Mouse (Mus musculus) kidney, embryonic 16.5 days (tissue): ENCODE data around the gene Piezo1. TPM values are rescaled to one million over a fixed set of nuclear protein-coding genes. Genes with fewer than 3 reads are reported as not detected.

Experiments
- ATAC-seq: fragments of 200-750 bp; cut with Nextera tagmentation; 2 replicates; pipeline ENCODE4 v1.8.0; 2017; ENCODE audit warnings: moderate TSS enrichment; ENCODE audit not compliant: low FRiP score, low TSS enrichment
- H3K27ac ChIP-seq: fragments of 300-500 bp; sonication (generic); 2 replicates; pipeline ENCODE4 v1.5.1; 2014; ENCODE audit warnings: low read length
- H3K27me3 ChIP-seq: fragments of 300-500 bp; sonication (generic); 2 replicates; pipeline ENCODE4 v1.6.1; 2014; ENCODE audit warnings: low read length, control low read depth, mixed read lengths; ENCODE audit not compliant: insufficient read depth
- H3K36me3 ChIP-seq: fragments of 300-500 bp; sonication (generic); 2 replicates; pipeline ENCODE4 v1.6.1; 2014; ENCODE audit warnings: low read length, control low read depth, mixed read lengths; ENCODE audit not compliant: insufficient read depth
- H3K4me1 ChIP-seq: fragments of 300-500 bp; sonication (generic); 2 replicates; pipeline ENCODE4 v1.6.1; 2014; ENCODE audit warnings: low read length, control low read depth, mixed read lengths; ENCODE audit not compliant: insufficient read depth
- H3K4me2 ChIP-seq: fragments of 300-500 bp; sonication (generic); replicated peaks from 2 replicates; pipeline ENCODE4 v1.6.1; 2014; ENCODE audit warnings: low read depth, low read length
- H3K4me3 ChIP-seq: fragments of 300-500 bp; sonication (generic); 2 replicates; pipeline ENCODE4 v1.5.1; 2014; ENCODE audit warnings: mild to moderate bottlenecking, low read length
- H3K9ac ChIP-seq: fragments of 300-500 bp; sonication (generic); replicated peaks from 2 replicates; pipeline ENCODE4 v1.6.1; 2014; ENCODE audit warnings: low read length
- H3K9me3 ChIP-seq: fragments of 300-500 bp; sonication (generic); 2 replicates; pipeline ENCODE4 v1.6.1; 2016; ENCODE audit warnings: low read length, control low read depth
- WGBS: fragments of 180-500 bp; shearing (Covaris S2); extraction: QIAGEN DNeasy Blood & Tissue Kit; methylation state at CpG from one replicate; pipeline ENCODE4 v1.1.7; 2014; 5-methylcytosine and 5-hydroxymethylcytosine counted together
- polyA plus RNA-seq: library from polyadenylated mRNA; unstranded; fragments of >200 nt; fragmentation: Nextera tagmentation; extraction: Ambion mirVana; gene quantifications from 2 replicates; pipeline ENCODE4 v1.2.1, GENCODE M21; 2015

The Piezo1 gene
- polyA plus RNA-seq, 1 experiment from 2014 or later: 16.9 TPM

GRCm38 (mm10) chr8:122548891-122549439 is 2.2 kb downstream of the Piezo1 start:
- peaks cover 51% of the 10 kb centered on the region for H3K4me1 ChIP-seq
- H3K4me2 ChIP-seq: peak overlapping the region; percentile 89
- H3K27me3 ChIP-seq: no peaks in the 10 kb centered on the region
- no peaks in the 10 kb centered on the region for H3K36me3 ChIP-seq
- ATAC-seq: no peak
- H3K9me3 ChIP-seq: no peaks in the 10 kb centered on the region
- H3K27ac ChIP-seq: no peak overlapping the region
- H3K9ac ChIP-seq: 0 out of 2 replicates have a peak overlapping the region, but pooled peaks have one; percentile 93
- whole genome bisulfite sequencing: 87% methylated on average over 3 of the region's 3 CpGs
- H3K4me3 ChIP-seq: peak overlapping the region; percentile 74; the same call in 1 of the 2 replicates

DNA sequence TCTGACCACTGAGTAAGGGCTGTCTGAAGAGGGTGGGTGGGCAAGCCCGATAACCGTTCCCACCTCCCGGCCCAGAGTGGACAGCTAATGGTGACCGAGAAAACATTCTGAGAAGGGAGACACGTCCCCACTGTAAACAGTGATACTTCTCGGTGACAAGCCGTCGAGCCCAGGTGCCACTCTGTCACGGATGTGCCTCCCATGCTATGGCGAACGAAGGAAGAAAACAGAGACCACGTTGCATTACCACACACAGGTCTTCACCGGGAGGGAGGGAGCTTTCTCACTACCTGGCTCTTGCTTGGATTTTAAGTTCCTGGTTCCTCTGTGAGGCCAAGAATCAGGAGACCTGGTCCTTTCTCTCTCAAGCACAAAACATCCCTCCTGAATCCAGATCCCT is 2.8 kb downstream of the Piezo1 start:
- no peak for ATAC-seq
- Histone ChIP-seq H3K27ac (peak overlapping the region; percentile 93; the same call in 1 of the 2 replicates), H3K4me1 (peaks cover 51% of the 10 kb centered on the region), H3K4me3 (no peak overlapping the region), H3K36me3 (no peaks in the 10 kb centered on the region), H3K27me3 (no peaks in the 10 kb centered on the region), H3K4me2 (0 out of 2 replicates have a peak overlapping the region, but pooled peaks have one; percentile 43), H3K9me3 (no peaks in the 10 kb centered on the region), H3K9ac (no peak overlapping the region)
- 48% methylated on average over 13 of the region's 13 CpGs for WGBS

- peak overlapping the region; percentile 93 for H3K27ac ChIP-seq
- H3K9ac ChIP-seq: peak overlapping the region; percentile 58; the same call in 1 of the 2 replicates
- H3K4me1 ChIP-seq: peaks cover 51% of the 10 kb centered on the region
- 0 out of 2 replicates have a peak overlapping the region, but pooled peaks have one; percentile 4 for H3K4me3 ChIP-seq
- no peak for ATAC-seq
- H3K9me3 ChIP-seq: no peaks in the 10 kb centered on the region
- 24% methylated on average over 5 of the region's 5 CpGs for WGBS
- H3K4me2 ChIP-seq: peak overlapping the region; percentile 43
- H3K36me3 ChIP-seq: no peaks in the 10 kb centered on the region
- no peaks in the 10 kb centered on the region for H3K27me3 ChIP-seq
These were observed 3.3 kb downstream of the Piezo1 start for GRCm38 (mm10) chr8:122547815-122548214.

DNA sequence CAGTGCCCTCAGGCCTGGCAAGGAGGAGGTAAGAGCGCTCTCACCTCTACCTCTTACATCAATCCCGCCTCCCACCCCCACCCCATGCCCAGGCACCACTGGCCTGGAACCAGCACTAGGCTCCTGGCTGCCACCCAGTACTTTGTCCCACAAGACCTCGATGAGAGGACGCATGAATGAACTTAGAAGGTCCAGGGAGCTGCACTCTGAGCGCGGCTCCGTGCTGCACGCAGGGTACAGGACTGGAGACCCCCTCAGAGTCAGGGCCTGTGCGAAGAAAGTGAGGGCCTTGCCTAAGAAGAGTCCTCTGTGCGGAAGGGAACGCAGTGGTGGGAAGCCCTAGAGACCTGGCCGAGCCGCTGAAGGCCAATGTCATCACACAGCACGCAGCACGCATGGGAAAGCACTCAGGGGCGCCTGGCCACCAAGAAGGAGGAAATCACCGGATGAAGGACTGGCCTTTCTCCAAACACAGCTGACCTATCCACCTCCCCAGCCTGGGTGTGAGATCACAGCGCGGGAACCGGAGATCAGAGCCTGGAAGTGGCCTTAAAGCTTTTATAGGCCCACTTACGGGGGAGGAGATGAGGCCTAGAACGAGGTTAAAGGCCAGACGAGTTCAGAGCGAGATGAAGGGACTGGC is 4.2 kb downstream of the Piezo1 start:
- peak overlapping the region; percentile 4; the same call in 1 of the 2 replicates for H3K4me3 ChIP-seq
- H3K4me1 ChIP-seq: peaks cover 51% of the 10 kb centered on the region
- H3K4me2 ChIP-seq: peak overlapping the region; percentile 43
- no peaks in the 10 kb centered on the region for H3K36me3 ChIP-seq
- H3K27ac ChIP-seq: peak overlapping the region; percentile 93
- H3K9me3 ChIP-seq: no peaks in the 10 kb centered on the region
- peak; percentile 44 for ATAC-seq
- H3K27me3 ChIP-seq: no peaks in the 10 kb centered on the region
- 13% methylated on average over 24 of the region's 24 CpGs for WGBS
- peak overlapping the region; percentile 58 for H3K9ac ChIP-seq

- H3K36me3 ChIP-seq: no peaks in the 10 kb centered on the region
- ATAC-seq: no peak; the same call in 1 of the 2 replicates
- H3K27me3 ChIP-seq: no peaks in the 10 kb centered on the region
- peak overlapping the region; percentile 43; the same call in 1 of the 2 replicates for H3K4me2 ChIP-seq
- H3K4me3 ChIP-seq: no peak overlapping the region
- WGBS: 66% methylated on average over 6 of the region's 7 CpGs
- no peaks in the 10 kb centered on the region for H3K9me3 ChIP-seq
- H3K4me1 ChIP-seq: peaks cover 51% of the 10 kb centered on the region
- peak overlapping the region; percentile 93 for H3K27ac ChIP-seq
- H3K9ac ChIP-seq: peak overlapping the region; percentile 58
These were observed 4.9 kb downstream of the Piezo1 start for GRCm38 (mm10) chr8:122546066-122546755.

DNA sequence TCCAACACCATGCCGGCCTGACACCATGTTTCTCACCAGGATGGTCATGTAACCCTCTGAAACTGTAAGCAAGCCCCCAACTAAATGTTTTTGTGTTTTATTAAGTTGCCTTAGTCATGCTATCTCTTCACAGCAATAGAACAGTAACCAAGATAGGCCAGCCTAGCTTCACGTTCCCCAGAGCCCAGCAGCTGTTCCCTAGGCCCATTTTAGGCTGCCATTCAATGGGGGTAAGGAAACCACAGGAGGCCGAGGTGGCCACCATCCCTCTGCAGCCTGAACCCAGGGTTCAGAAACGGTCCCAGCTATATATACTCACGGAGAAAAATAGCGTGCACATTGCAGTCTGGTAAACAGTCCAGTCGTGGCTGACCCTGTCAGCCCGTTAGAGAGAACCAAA is 7.0 kb downstream of the Piezo1 start:
- no peak overlapping the region for H3K4me2 ChIP-seq
- no peaks in the 10 kb centered on the region for H3K9me3 ChIP-seq
- no peaks in the 10 kb centered on the region for H3K27me3 ChIP-seq
- no peak overlapping the region for H3K27ac ChIP-seq
- ATAC-seq: no peak
- peaks cover 38% of the 10 kb centered on the region for H3K4me1 ChIP-seq
- no peak overlapping the region for H3K4me3 ChIP-seq
- 91% methylated on average over 8 of the region's 8 CpGs for WGBS
- H3K9ac ChIP-seq: no peak overlapping the region
- H3K36me3 ChIP-seq: no peaks in the 10 kb centered on the region

DNA sequence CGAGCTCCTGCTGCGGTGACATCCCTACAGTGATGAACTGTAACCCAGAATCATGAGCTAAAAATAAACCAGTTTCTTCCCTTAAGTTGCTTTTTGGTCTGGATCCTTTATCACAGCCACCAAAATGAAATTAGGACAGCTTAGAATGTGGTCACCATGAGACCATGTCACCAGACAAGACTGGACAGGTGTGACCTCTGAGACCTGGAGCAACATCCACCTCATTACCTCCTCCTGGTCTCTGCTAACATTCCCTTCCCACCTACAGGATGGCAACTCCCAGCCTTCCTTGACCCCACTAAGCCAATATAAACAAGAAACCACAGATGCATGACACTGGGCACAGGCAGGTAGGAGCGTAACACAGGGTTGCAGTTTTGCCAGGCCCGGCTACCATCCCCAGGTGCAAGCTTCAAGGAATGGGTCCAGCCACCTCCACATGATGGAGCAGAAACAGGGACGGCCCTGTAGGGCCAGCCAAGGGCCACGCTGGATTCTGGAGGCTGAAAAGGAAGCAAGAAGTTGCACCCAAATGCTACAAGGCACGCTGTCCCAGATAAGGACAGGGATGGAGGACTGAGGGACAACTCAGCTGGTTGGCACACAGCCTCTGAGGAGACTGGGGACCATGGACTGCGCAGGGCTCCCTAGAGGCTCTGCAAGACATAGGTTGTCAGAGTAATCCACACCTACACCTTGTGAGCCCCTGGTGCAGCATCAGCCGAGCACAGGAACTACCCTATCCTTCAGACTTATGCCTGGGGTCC is 12.6 kb downstream of the Piezo1 start:
- Histone ChIP-seq H3K27ac (no peak overlapping the region), H3K4me2 (no peak overlapping the region), H3K4me3 (no peak overlapping the region), H3K4me1 (peaks cover 30% of the 10 kb centered on the region), H3K36me3 (no peaks in the 10 kb centered on the region), H3K27me3 (no peaks in the 10 kb centered on the region), H3K9me3 (no peaks in the 10 kb centered on the region), H3K9ac (no peak overlapping the region)
- 79% methylated on average over 9 of the region's 9 CpGs for WGBS
- no peak for ATAC-seq

- no peaks in the 10 kb centered on the region for H3K9me3 ChIP-seq
- H3K4me3 ChIP-seq: no peak overlapping the region
- WGBS: 79% methylated on average over 2 of the region's 2 CpGs
- no peaks in the 10 kb centered on the region for H3K36me3 ChIP-seq
- H3K4me2 ChIP-seq: no peak overlapping the region
- ATAC-seq: no peak
- no peak overlapping the region for H3K9ac ChIP-seq
- peaks cover 34% of the 10 kb centered on the region for H3K4me1 ChIP-seq
- H3K27ac ChIP-seq: peak overlapping the region; percentile 80
- no peaks in the 10 kb centered on the region for H3K27me3 ChIP-seq
These were observed 13.3 kb downstream of the Piezo1 start for GRCm38 (mm10) chr8:122537812-122538211.

DNA sequence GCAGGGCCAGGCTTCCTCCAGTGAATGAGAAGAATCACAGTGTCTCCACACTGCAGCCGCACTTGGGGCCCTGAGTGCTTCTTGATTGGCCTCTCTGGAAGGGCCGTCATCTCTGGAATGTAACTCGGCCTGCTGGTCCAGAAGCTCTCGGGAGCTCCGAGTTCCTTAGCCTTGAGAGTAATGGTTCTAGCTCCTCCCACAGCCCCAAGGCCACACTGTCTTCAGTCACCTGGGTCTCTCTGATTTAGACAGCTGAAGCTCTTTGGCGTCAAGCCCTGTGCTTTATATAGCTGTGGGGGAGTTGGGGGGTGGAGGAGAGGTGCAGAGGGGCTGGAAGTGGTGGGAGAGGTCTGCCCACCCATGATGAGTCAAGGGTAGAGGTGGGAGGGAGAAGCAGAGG is 14.1 kb downstream of the Piezo1 start:
- Histone ChIP-seq H3K4me1 (peaks cover 34% of the 10 kb centered on the region), H3K4me3 (no peak overlapping the region), H3K4me2 (0 out of 2 replicates have a peak overlapping the region, but pooled peaks have one; percentile 1), H3K9ac (no peak overlapping the region), H3K9me3 (no peaks in the 10 kb centered on the region), H3K27me3 (no peaks in the 10 kb centered on the region), H3K36me3 (no peaks in the 10 kb centered on the region), H3K27ac (peak overlapping the region; percentile 80)
- 8% methylated on average over 6 of the region's 6 CpGs for WGBS
- ATAC-seq: peak; percentile 88
